Mouse (Mus musculus): ENCODE data around the gene S100a10. TPM values are rescaled to one million over a fixed set of nuclear protein-coding genes. Genes with fewer than 3 reads are reported as not detected.

Gene S100a10
- total RNA-seq (2014; fragmentation: Nextera tagmentation) = 146 and 257 TPM in 2 replicates
- 203 and 212 TPM in 2 replicates for total RNA-seq (2017)

GRCm38 (mm10) chr3:93554981-93555877 lies at the start of gene S100a10:
Gene S100a10 (plus strand): TSS chr3:93555080.
- peak; percentile 37 for ATAC-seq (replicated peaks; ENCODE audit: poor library complexity, severe bottlenecking)

- peak; percentile 96 for ATAC-seq (replicated peaks; ENCODE audit: poor library complexity, severe bottlenecking)
Observed at GRCm38 (mm10) chr3:93505960-93506863, 48.7 kb upstream of the S100a10 start.

GRCm38 (mm10) chr3:93506881-93507325 lies 48.0 kb upstream of the S100a10 start:
- ATAC-seq (replicated peaks; ENCODE audit: poor library complexity, severe bottlenecking) = no peak

GRCm38 (mm10) chr3:93509301-93509700 lies 45.6 kb upstream of the S100a10 start:
- no peak for ATAC-seq (replicated peaks; ENCODE audit: poor library complexity, severe bottlenecking)

DNA sequence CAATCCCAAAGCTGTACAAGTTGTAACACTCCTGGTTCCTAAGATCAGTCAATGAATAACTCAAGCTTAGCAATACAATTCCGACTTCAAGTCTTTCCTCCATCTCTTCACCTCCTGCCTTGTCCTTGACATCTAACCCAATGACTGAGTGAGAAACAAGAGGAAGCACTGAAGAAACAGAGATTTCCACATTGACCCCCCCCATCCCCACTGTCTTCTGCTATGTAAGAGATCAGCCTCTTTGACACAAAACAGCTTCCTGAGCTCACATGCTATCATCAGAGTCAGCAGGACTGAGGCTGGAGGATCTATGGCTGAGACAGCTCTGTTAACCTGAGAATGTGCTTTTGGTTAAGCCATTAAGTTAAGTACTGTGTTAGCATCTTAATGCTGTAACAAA lies 43.8 kb upstream of the S100a10 start:
- peak; percentile 56 for ATAC-seq (replicated peaks; ENCODE audit: poor library complexity, severe bottlenecking)

DNA sequence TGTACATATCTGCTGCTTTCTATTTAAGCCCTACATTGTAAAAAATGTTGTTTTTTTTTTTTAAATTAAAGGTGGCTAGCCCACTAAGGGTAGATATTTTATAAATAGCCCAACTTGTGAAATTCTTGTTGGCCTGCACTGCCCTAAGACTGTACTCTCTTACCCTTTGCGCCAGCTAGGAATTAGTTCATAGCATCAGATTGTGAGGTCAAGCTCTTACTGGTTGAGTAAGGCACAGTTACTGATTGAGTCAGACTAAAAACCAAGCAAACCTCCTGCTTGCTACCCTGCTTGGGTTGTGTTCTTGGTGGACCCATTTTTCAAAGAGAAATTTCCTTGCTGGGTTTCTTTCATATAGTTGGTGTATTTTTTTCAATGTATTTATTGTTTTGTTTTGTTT lies 43.1 kb upstream of the S100a10 start:
- peak; percentile 70 for ATAC-seq (replicated peaks; ENCODE audit: poor library complexity, severe bottlenecking)

DNA sequence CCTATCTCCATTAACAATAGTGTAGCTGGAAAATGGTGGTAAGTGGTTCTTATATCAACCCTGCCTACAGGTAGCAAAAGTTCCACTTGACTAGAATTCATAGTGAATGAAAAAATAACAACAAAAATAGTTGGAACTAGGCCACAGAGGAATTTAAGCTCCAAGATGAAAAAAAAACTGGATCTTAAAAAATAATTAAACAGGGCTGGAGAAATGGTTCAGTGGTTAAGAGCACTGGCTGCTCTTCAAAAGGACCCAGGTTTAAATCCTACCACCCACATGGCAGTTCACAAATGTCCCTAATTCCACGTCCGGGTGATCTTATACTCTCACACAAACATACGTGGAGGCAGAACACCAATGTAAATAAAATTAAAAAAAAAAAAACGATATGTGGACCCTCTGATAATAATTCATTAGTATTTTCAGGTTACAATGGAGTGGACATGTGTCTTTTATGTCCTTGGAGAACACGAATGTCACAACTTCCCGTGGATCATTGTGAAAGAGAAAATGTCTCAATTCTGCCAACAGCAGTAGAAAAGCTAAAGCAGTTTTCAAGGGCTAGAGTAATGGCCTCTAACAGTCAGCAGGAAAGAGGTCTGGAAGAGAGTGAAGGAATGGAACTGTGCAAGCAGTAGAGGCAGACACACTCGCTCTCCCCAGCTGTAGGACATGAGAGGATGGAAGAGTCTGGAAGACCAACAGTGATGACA lies 42.3 kb upstream of the S100a10 start:
- ATAC-seq (replicated peaks; ENCODE audit: poor library complexity, severe bottlenecking) = peak; percentile 70

DNA sequence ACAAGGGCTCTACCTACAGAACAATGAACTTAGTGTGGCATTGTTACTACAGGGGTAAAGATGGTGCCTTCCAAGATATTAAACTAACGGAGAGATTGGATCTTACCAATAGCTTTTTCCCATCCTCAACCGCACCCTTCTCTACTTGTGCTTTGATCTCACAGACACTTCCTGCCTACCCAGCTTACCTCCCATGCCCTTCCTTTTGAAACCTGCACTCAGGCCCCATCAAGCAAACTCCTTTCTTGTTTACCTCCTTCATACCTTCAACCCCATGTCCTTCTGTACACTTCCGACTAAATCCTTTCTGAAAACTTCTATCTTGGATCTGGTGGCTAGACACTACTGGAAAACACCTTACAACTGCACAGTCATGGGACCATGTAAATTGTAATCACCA lies 40.3 kb upstream of the S100a10 start:
- ATAC-seq (replicated peaks; ENCODE audit: poor library complexity, severe bottlenecking) = no peak

- no peak for ATAC-seq (replicated peaks; ENCODE audit: poor library complexity, severe bottlenecking)
Observed at GRCm38 (mm10) chr3:93517343-93517742, 37.5 kb upstream of the S100a10 start.

- no peak for ATAC-seq (replicated peaks; ENCODE audit: poor library complexity, severe bottlenecking)
Observed at GRCm38 (mm10) chr3:93519856-93520329, 35.0 kb upstream of the S100a10 start.

- peak; percentile 75 for ATAC-seq (replicated peaks; ENCODE audit: poor library complexity, severe bottlenecking)
Observed at GRCm38 (mm10) chr3:93520330-93521193, 34.3 kb upstream of the S100a10 start, which contains the start of gene S100a11. Gene S100a11 (plus strand): TSS chr3:93520488.

DNA sequence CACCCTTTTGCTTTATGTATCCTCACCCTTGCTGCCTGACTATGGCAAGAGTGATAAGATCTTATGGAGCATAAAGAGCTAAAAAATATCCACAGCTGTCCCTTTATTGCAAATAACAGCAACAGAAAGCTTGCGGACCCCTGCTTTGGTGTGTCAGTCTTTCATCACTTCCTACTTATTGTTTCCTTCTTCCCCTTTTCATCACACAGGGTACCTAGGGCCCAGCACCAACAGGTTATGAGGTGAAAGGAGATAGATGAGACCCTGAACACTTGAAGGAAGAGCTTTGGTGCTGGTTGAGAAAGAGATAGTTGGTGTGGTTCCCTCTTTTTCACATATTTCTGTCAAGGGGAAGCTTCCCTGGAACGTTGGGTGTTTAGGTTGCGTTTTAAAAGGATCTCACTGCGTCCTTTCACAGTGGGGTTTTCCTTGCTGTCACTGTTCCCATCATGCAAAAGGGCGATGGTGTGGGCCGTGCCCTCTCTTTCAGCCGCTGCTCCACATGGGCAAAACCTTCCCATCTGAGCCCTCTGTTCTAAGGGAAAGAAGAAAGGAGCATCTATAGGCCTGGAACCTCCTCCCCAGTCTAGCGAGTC lies 33.3 kb upstream of the S100a10 start:
- ATAC-seq (replicated peaks; ENCODE audit: poor library complexity, severe bottlenecking) = peak; percentile 70

- no peak for ATAC-seq (replicated peaks; ENCODE audit: poor library complexity, severe bottlenecking)
Observed at GRCm38 (mm10) chr3:93522611-93523010, 32.3 kb upstream of the S100a10 start.

DNA sequence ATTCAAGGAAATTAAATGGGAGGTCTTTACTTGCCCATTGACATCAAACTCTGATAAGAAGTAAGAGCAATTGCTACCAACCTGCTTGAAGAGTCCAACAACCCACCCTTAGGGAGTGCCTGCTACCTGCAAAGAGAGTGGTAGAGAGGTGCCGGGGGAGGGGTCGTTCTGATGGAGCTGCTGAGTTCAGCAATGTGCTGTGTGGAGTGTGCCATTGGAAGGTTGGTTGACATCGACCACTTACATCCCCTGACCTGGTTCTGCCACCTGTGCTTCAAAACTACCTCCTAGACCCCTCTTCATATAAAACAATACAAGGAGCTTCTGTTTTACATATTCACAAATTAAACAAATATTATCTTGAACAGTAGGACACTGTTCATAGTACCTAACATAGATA lies 27.6 kb upstream of the S100a10 start:
- ATAC-seq (replicated peaks; ENCODE audit: poor library complexity, severe bottlenecking) = no peak

DNA sequence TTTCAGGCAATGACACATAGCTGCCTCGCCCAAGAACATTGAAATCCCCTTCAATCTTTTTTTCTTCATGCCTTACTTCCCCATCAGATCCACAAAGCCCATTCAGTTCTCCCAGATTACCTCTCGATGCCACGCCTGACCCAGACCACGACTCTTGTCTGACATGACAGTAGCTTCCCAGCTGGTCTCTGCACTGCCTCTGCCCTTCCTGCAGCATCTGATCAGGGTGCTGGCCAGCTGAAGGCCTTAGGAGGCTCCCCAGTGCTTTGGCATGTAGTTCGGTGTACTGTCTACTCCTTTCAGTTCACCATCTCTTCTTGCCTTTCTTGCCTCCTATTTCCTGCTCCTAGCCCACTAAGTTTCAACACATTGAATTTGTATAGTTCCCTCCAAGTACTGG lies 26.1 kb upstream of the S100a10 start:
- ATAC-seq (replicated peaks; ENCODE audit: poor library complexity, severe bottlenecking) = peak; percentile 40

DNA sequence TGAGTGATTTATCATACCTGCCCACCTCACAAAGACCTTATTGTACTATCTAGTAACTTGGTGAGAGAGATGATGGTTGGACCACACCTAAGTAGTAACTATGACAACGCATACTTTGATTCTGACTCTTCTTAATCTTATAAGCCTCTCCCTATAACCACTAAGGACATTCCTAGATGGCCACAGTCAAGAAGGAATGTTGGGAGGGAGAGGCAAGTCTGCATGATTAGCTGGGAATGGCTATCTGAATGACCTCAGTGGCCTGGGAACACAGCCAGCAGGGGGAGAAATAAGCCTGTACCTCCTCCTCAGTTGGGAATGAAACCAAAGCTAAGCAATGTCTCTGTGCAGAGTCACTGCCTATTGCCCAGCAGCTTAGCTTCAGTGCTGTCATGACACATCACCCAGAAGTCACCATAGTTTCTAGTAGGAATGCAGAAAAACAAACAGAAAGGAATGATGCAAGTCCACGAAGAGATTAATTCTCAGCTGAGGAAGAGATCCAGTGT lies 17.8 kb upstream of the S100a10 start:
- peak; percentile 25; the same call in 1 of the 2 replicates for ATAC-seq (replicated peaks; ENCODE audit: poor library complexity, severe bottlenecking)

- no peak for ATAC-seq (replicated peaks; ENCODE audit: poor library complexity, severe bottlenecking)
Observed at GRCm38 (mm10) chr3:93538486-93538885, 16.4 kb upstream of the S100a10 start.

DNA sequence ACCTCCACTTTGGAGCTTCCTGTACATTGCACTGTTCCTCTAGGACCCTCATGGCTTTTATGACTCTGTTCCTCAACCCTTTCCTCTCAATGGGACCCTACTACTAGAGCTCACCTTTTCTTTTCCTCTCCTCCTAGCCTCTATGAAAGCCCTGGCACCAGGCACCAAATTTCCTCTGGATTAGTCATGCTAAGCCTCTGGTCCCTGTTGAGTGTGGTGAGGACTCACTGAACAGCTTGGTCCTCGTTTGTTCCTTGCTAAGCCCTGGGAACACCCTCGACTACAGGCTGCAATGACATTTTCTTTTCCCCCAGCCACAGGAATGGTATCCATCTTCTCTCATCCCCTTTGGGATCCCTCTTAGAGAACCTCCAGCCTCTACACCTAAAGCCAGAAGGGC lies 13.4 kb upstream of the S100a10 start:
- no peak for ATAC-seq (replicated peaks; ENCODE audit: poor library complexity, severe bottlenecking)
